Mouse (Mus musculus) hindbrain, embryonic 13.5 days (tissue): ENCODE results near the gene Ky. TPM values are rescaled to one million over a fixed set of nuclear protein-coding genes. Genes with fewer than 3 reads are reported as not detected.

Experiments
- ATAC-seq: fragments of 200-750 bp; cut with Nextera tagmentation; 2 replicates; pipeline ENCODE4 v1.8.0; 2017; ENCODE audit warnings: moderate TSS enrichment; ENCODE audit not compliant: low FRiP score
- H3K27ac ChIP-seq: fragments of 300-500 bp; sonication (generic); 2 replicates; pipeline ENCODE4 v1.5.1; 2015; ENCODE audit warnings: inconsistent platforms, mild to moderate bottlenecking, moderate library complexity
- H3K27me3 ChIP-seq: fragments of 300-500 bp; sonication (generic); 2 replicates; pipeline ENCODE4 v1.6.1; 2015; ENCODE audit warnings: mild to moderate bottlenecking, inconsistent platforms
- H3K36me3 ChIP-seq: fragments of 300-500 bp; sonication (generic); 2 replicates; pipeline ENCODE4 v1.6.1; 2015; ENCODE audit warnings: mild to moderate bottlenecking, inconsistent platforms
- H3K4me1 ChIP-seq: fragments of 300-500 bp; sonication (generic); replicated peaks from 2 replicates; pipeline ENCODE4 v1.6.1; 2015; ENCODE audit warnings: inconsistent platforms
- H3K4me2 ChIP-seq: fragments of 300-500 bp; sonication (generic); 2 replicates; pipeline ENCODE4 v1.6.1; 2015; ENCODE audit warnings: inconsistent platforms, mild to moderate bottlenecking, moderate library complexity
- H3K4me3 ChIP-seq: fragments of 300-500 bp; sonication (generic); 2 replicates; pipeline ENCODE4 v1.5.1; 2015; ENCODE audit warnings: mild to moderate bottlenecking, inconsistent platforms
- H3K9ac ChIP-seq: fragments of 300-500 bp; sonication (generic); 2 replicates; pipeline ENCODE4 v1.6.1; 2015; ENCODE audit warnings: mild to moderate bottlenecking, inconsistent platforms
- H3K9me3 ChIP-seq: fragments of 300-500 bp; sonication (generic); 2 replicates; pipeline ENCODE4 v1.6.1; 2016; ENCODE audit warnings: inconsistent platforms
- WGBS: fragments of 180-500 bp; shearing (Covaris S2); methylation state at CpG from one replicate; pipeline ENCODE4 v1.1.7; 2015; 5-methylcytosine and 5-hydroxymethylcytosine counted together
- polyA plus RNA-seq: library from polyadenylated mRNA; unstranded; fragments of >200 nt; fragmentation: Nextera tagmentation; extraction: Ambion mirVana; gene quantifications from 2 replicates; pipeline ENCODE4 v1.2.1, GENCODE M21; 2015

Ky gene
- polyA plus RNA-seq, 1 experiment from 2014 or later: 0.29 TPM

DNA sequence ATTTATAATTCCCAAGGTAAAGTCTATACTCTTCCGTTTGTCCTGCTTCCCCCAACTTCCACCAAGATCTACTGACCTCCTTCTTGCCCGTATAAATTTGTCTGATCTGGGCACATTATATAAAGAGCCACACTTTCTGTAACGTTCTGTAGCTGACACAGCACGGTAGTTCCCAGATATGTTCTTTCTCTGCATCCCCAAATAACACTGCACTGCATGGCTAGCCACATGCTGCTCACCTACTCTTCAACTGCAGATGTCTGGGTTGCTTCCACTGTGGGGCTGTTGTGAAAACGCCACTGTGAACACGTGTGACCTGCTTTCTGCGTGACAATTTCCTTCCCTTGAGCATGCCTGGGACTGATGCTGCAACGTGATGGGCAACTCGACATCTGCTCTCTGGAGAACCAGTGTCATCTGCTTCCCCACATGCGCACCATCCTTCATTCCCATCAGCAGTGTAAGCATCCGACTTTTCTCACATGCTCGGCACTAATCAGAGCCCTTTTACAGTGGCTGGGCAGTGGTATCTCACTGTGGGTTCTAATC is 76.4 kb downstream of the Ky start:
- Histone ChIP-seq H3K4me3 (no peak overlapping the region), H3K27ac (peak overlapping the region; percentile 12; the same call in 1 of the 2 replicates), H3K4me2 (no peak overlapping the region), H3K27me3 (no peaks in the 10 kb centered on the region), H3K9me3 (no peaks in the 10 kb centered on the region), H3K36me3 (peaks cover 29% of the 10 kb centered on the region), H3K9ac (no peak overlapping the region), H3K4me1 (peaks cover 5% of the 10 kb centered on the region)
- 76% methylated on average over 12 of the region's 12 CpGs for WGBS
- no peak for ATAC-seq

DNA sequence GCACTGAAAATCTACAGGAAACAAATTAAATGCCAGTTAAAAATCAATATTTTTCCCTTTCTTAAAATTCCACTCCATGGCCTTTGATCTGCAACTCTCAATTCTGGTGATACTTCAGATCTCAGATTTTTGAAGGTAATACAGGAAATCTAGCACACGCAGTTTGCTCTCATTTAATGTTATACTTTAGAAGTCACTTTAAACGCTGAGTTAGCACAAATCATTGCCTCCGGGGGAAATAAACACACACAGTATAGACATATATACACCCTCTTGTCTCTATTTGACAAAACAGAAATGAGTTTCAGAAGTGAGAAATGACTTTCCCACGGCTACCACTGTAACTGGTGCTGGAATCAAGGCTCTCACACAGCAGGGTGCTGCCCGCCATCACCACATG is 81.8 kb downstream of the Ky start:
- Histone ChIP-seq H3K36me3 (peaks cover 47% of the 10 kb centered on the region), H3K9ac (no peak overlapping the region), H3K27me3 (no peaks in the 10 kb centered on the region), H3K4me2 (no peak overlapping the region), H3K4me1 (0 out of 2 replicates have a peak, but pooled peaks cover 2% of the 10 kb centered on the region), H3K4me3 (no peak overlapping the region), H3K27ac (no peak overlapping the region), H3K9me3 (no peaks in the 10 kb centered on the region)
- 70% methylated on average over 5 of the region's 5 CpGs for WGBS
- ATAC-seq: no peak

DNA sequence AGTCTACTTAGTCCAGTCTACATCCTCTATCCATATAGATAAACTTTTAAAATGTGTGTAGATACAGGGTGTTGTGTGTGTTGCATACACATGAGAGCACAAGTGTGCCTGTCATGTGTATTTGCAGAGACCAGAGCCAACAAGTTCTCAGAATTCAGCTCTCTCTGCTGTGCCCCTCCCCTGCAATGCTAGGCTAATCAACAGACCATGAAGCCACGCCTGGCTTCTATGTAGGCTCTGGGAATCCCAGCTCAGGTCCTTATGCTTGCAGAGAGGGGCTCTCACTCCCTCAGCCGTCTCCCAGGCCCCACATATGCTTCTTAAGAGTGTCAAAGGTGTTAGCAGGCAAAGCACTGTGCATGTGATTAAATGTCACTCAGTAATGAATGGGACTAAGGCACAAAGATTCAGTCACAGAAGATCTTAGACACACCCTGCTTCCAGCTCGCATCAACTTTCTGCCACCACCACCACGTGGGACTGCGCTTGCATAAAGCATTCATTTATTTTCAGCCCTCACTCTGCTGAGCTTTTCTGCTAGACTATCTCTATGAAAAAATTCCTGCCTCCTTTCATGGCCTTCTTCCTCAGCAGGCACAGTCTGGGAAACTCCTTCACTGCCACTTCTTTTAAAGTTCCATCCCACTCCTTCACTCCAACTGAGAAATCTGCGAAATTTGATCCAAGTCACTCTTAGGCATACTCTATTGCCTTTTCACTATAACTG is 89.3 kb downstream of the Ky start:
- Histone ChIP-seq H3K9me3 (no peaks in the 10 kb centered on the region), H3K4me3 (no peak overlapping the region), H3K36me3 (peaks cover 27% of the 10 kb centered on the region), H3K9ac (no peak overlapping the region), H3K27me3 (no peaks in the 10 kb centered on the region), H3K27ac (no peak overlapping the region), H3K4me1 (no peaks in the 10 kb centered on the region; the same call in 1 of the 2 replicates), H3K4me2 (no peak overlapping the region)
- ATAC-seq: no peak
- 53% methylated on average over 6 of the region's 6 CpGs for WGBS

Other genes with a start within 250 kb of the Ky start
- 45.4 and 51.9 TPM in 2 replicates for gene Ephb1, start 151.1 kb upstream of the Ky start, polyA plus RNA-seq
- 194 and 200 TPM in 2 replicates for gene Anapc13, start 120.5 kb downstream of the Ky start, polyA plus RNA-seq
- gene Cep63, start 120.8 kb downstream of the Ky start, polyA plus RNA-seq: 43.0 and 44.3 TPM in 2 replicates
- 64.7 and 67.3 TPM in 2 replicates for gene Amotl2, start 210.9 kb downstream of the Ky start, polyA plus RNA-seq